Mouse (Mus musculus) gastrocnemius, postnatal 14 days (tissue): ENCODE data around the gene Adgrb2. TPM values are rescaled to one million over a fixed set of nuclear protein-coding genes. Genes with fewer than 3 reads are reported as not detected.
A peak's percentile ranks its signal among the peaks of the same experiment; 100 is the strongest.

Source experiments
- DNase-seq: peaks from one replicate; pipeline ENCODE4 v3.0.0; 2021; ENCODE audit warnings: mixed read lengths
- intact Hi-C: fragments of 180-260 bp; cut with DNase I; formaldehyde crosslinking; loops from one replicate; pipeline ENCODE4 v1.15.1; 2025; ENCODE audit warnings: low total_unique reads
- long read RNA-seq, 2 experiments: library from polyadenylated mRNA; stranded (forward); transcript quantifications; one replicate each; pipeline ENCODE4 v2.0.0; 2021
- total RNA-seq, 2 experiments: library from RNA; stranded (reverse); gene quantifications; 2 replicates each; pipeline ENCODE4 v1.2.3; 2021

Adgrb2 gene
- 1 to 10 TPM; 1.0 to 1.5 TPM for total RNA-seq
- long read RNA-seq, experiment 1, partial matches to known transcripts: 0 of 1 reads
- long read RNA-seq, experiment 1, other reads (novel, unspliced or antisense): 1 of 1 reads
- long read RNA-seq, experiment 2, partial matches to known transcripts: 0 of 1 reads
- long read RNA-seq, experiment 2, other reads (novel, unspliced or antisense): 1 of 1 reads

DNA sequence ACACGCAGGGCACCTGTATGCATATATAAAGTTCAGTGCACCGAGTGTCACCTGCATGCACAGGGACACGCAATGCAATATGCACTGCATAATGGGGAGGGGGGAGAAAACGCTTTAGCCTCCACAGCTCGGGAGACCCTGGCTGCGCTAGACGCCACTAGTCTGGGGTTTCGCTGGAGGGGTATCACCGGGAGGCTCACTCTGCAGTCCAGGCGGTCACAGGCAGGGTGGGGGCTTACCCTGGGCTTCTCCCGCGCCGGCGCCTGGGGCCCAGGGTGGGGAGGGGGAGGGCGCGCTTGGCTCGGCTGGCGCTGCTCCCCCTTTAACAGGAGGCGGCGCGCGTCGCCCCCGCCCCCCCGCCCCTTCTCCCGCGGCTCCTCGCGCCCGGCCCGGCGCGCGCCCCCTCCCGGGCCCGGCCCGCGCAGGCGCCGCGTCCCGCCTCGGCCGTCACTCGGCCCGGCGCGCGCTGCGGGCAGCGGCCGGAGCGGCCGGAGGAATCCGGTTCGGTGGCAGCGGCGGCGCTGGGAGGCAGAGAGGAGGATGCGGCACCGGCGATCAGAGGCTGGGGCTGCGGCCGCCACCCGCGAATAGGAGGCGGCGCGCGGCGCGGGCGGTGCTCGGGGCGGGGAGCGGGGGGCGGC is at the start of gene Adgrb2:
Gene Adgrb2, plus strand, starts transcription at position 450 of the 641 bp plus-strand sequence.
- no peak for DNase-seq
- intact Hi-C loops: no loop called here

DNA sequence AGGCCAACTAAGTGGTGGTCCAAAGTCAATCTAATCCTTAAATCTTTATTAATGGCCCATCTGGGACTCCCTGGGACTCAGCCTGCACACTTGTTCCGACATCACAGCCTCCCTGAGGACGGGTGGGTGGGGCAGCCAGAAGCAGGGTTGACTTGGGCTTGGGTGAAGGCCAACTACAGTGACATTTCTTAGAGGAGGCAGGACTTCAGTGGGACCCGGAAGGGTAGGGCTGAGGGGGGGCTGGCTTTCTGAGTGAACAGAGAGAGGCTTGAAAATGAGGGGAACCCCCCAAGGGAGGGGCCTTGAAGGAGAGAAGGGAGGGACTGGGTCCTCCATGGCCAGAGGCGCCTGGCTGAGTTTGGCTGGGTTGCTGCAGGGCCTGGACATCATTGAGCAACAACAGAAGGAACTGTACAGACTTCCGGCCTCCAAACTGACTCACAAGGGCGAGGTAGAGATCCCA is 33.3 kb upstream of the Adgrb2 start:
- DNase-seq: peak; percentile 52
- intact Hi-C loops: loop anchor here (2.0 kb wide), 1 partner anchor 133 kb away; no protein-coding TSS in a partner anchor

DNA sequence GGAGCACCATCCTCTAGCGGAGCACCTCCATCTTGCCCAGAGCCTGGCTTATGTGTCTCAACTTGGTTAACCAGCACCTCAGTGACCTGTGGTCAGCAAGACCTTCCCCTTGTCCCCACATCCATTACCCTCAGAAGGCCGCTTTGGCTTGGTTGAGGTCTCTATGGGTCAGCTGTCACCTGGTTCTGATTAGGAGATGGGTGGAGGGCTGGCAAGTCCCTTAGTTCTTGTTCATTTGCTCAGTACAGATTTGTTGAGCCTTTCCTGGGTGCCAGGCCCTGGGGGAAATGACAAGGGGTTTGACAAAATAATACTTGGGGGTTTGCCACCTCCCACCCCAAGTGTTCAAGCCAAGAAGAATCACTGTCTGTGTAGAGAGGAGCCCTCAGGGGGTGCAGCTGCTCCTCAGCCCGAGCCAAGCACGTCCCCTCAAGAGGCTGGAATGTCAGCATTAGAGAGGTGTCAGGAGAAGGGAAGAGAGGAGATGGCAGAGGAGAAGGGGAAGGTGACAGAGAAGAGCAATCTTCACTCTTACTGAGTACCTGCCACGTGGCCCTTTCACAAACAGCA is 32.3 kb upstream of the Adgrb2 start:
- intact Hi-C loops: no loop called here
- no peak for DNase-seq

DNA sequence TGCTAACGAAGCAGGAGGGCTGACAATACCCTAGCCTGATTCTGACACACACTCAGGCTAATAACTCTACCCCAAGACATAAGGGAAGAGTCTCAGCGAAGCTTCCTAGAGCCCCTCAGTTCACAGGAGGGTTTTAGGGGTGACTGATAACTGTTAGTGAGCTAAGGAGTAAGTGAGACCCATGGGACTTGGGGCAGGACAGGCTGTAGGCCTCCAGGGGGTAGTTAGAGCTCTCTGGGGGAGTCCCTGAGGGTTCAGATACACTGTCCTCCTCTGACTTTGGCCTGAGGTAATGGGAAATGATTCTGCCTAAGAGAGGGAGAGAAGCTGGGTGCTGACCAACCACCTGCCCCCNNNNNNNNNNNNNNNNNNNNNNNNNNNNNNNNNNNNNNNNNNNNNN is 30.1 kb upstream of the Adgrb2 start:
- no peak for DNase-seq
- intact Hi-C loops: no loop called here

DNA sequence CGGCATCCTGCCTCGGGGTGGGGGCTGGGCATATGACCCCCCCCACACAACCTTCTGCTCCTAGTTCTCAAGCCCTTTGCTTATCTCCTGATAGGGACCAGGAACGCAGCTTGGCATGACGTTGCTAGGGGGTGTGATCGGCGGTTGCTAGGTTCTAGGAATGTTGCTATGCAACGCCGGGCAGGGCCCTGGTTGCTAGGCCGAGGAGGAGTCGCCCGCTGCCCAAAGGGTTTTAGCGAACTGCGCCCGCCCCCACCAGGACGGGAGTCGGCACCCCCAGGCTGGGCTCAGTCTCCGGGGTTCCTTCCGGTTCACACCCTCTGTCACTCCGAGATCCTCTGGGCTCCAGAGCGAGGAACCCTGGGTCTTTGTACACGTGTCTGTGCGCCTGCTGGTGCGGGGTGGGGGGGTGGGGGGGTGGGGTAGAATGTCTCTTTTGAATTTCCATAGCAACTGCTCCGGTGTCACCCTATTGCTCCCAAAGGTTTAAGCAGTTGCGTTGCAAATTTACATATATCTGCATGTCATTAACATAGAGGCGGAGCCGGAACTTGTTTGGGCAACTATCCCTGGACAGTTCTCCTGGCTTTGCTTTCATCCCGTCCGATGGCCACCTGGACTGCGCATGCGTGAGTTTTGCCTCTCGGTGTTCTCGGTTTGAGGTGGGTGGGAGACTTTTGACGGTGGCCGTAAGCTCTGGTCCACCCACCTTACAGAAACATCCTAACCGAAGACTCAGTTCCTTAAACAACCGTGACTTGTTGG is 24.3 kb upstream of the Adgrb2 start:
- intact Hi-C loops: loop anchor here (10.0 kb wide), 1 partner anchor 224 kb away; no protein-coding TSS in a partner anchor

DNA sequence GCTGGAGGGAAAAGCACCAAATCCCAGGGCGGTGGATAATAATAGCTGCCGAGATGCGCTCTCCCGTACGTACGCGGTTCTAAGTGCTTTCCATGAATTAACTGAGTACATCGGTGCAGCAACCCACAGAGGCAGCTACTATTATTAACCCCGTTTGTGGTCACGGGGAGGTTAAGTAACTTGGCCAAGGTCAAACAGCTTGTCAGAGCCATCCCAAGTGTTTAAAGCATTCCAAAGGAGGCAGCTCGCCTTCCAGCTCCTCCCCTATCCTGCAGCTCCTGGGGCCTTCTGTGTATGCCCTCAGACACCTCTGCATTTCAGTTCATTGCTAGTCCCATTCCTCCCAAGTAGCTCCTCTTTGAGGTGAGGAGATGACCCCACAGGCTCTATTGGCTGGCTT is 19.4 kb upstream of the Adgrb2 start:
- intact Hi-C loops: loop anchor here (10.0 kb wide), 1 partner anchor 220 kb away; no protein-coding TSS in a partner anchor
- no peak for DNase-seq

More for the DNA sequence above, 24.3 kb upstream of the Adgrb2 start:
- DNase-seq: peak; percentile 56

DNA sequence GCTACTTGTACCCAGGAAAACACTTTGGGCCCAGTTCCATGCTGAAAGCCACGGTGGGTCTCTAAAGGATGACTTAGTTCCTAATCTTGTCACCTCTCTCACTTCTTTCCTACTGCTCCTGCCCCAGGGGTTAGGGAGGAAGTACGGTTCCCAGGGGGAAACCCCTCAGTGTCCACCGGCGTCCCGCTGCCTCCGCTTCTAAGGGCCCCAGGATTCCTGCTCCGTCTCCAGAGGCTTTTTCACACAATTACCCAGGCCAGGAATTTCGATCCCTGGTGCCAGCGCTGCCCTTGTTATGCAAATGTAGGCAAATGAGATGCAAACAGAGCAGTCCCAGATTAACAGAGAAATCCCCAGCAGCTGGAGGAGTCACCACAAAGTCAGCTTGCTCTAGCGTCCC is 18.5 kb upstream of the Adgrb2 start:
- no peak for DNase-seq
- intact Hi-C loops: loop anchor here (10.0 kb wide), 1 partner anchor 219 kb away; no protein-coding TSS in a partner anchor

DNA sequence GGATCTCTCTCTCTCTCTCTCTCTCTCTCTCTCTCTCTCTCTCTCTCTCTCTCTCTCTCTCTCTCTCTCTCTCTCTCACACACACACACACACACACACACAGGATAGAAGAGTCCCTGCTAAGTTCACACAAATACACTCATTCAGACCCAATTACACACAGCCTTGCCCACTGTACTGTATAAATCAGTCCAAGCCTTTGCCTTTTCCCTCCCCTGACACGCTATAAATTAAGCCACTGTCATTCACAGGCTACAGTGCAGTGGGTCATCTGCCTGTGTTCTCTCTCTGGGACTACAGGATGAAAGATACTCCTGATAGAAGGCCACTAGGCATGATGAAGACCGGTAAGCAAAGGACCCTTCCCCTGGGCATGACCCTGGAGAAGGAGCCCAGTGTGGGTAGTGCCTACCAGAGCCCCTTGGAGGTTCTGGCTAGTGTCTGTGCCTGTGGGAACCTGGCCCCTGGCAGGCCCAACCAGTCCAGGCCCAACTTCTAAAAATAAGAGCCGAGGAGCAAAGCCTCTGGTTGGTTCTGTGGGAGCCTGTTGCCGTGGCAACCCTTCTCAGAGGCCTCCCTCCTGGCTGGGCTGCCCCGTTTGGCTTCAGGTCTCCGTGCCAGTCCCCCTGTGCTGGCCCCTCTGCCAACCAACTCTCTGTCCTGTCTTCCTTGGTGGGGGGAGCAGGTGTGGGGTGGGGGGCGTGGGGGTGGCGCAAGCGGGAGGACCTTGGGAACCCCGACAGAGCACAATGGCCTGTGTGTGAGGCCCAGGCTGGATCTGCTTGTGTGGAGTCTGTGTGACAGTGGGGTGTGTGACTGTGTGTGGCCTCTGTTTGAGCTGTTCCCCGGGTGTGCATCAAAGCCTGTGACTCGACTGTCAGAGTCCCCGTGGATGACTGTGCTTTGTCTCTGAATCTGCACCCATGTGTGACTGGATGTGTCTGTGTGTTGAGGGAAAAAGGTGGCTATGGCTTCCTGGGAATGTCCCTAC is 17.4 kb upstream of the Adgrb2 start:
- intact Hi-C loops: loop anchor here (10.0 kb wide), 1 partner anchor 217 kb away; no protein-coding TSS in a partner anchor

DNA sequence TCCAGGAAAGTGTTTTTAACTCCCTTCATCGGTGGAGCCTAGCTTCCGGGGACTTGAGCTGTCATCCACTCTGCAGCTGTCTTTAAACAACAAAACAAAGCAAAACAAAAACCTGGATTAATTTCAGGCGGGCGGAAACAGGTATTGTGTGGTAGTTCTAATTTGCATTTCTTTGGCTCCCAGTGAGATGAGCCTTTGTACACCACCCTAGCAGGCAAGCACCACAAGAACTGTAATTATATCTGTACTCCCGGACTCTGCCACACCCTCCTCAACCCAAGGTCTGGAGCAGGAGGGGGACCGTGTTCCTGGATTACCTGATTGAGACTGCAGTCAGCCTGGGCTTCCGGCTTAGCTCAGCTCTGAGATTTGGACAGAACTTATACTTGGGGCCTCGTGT is 14.5 kb upstream of the Adgrb2 start:
- DNase-seq: no peak
- intact Hi-C loops: no loop called here

More for the DNA sequence above, 17.4 kb upstream of the Adgrb2 start:
- DNase-seq: no peak

DNA sequence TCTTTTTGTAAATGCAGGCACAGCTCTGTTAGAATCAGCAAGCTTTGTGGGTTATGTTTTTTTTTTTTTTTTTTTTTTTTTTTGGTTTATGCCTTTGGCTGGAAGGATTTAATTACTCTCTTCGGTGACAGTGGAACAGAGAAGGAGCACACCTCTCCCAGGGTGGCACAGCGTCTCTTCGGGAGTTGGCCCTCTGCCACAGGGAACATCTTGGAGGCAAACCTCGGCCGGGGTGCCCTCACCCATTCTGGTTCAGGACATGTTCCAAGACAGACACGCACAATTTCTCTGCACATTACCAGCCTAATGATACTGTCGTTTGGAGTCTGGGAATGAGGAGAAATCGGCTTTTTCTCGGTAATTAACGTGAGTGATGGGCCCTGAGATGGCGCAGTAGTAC is 13.8 kb upstream of the Adgrb2 start:
- intact Hi-C loops: no loop called here
- no peak for DNase-seq

DNA sequence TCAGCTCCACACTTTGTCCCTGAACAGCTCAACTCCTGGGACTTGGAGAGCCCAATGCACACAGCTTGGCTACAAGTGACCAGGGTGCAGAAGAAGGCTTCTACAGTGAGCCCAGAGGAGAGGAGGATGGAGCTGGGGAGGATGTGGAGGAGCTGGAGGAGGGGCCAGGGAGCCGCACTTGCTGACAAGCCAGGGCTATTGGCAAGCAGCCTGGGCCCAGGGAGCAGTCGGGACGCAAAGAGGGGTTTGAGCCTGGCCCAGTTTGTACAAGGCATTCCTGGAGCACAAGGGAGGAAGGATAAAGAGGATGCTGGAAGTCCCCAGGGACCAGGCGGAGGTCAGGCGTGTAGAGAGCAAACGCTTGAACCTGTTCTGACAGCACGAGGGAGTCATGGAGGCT is 12.7 kb upstream of the Adgrb2 start:
- peak; percentile 28 for DNase-seq
- intact Hi-C loops: no loop called here

DNA sequence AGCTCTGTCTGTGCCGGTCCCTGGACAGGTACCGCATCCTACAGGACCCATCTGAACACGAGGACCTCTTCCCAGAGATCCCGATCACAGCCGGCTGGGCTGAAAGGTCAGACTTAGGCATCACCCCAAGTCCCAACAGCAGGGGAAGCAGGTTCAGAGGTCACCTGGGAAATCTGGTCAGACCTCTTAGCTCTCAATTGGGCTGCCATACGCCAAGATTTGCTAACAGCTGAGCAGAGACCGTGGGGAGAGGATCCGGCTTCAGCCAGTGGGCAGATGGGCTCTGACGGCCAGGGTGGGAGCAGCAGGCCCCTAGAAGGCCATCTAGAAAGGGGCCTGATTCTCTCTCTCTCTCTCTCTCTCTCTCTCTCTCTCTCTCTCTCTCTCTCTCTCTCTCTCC is 10.4 kb upstream of the Adgrb2 start:
- DNase-seq: no peak
- intact Hi-C loops: no loop called here

DNA sequence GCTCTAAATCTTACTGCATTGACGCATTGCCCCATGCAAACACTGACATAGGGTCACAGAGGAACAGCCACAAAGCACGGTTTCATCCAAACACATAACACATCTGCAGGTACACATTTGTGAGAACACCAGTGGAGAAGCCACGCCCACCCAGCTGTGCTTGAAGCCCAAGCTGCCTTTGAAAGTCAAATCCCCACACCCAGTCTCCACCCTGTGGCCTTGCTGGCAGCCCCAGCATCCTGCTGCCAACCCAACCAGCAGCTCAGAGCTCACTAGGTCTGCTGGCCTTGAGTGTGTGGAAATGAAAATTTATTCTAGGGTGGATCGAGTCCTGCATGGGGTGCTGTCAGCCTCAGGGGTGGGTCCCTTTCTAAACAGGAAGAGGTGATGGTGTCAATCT is 7.4 kb upstream of the Adgrb2 start:
- intact Hi-C loops: no loop called here
- no peak for DNase-seq

DNA sequence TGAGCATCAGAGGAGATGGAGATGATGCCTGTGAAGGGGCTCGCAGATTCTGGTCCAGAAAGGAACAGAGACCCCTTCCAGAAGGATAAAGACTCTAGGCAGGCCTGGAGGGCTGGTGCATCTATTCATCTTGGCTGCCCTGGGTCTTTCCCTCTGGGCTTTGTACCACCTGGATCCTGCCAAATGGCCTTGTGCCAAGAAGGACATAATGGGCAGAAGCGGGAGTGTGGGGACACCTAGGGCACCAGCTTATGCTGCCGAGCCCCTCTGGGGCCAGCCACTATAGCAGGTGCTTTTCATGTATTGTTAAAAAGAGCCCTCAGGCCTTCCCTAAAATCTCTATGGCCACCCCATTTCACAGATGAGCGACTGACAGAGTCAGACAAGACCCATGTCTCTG is 6.4 kb upstream of the Adgrb2 start:
- intact Hi-C loops: no loop called here

DNA sequence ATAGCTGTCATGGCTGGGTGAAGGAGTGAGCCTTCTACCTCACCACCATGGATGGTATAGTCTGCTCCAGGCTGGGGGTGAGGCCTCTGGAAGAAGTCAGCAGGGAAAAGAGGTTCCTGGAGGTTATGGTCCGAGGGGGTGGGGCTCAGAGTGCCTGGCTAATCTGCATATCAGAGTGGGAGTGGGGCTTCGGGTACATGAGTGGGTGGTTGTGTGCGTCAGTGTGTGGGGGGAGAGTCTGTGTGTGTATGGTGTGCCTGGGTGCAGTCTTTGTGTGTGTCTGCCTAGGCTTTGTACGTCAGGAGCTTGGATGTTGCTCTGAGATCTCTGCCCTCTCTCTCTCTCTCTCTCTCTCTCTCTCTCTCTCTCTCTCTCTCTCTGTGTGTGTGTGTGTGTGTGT is 5.7 kb upstream of the Adgrb2 start:
- no peak for DNase-seq
- intact Hi-C loops: no loop called here

More for the DNA sequence above, 6.4 kb upstream of the Adgrb2 start:
- no peak for DNase-seq

DNA sequence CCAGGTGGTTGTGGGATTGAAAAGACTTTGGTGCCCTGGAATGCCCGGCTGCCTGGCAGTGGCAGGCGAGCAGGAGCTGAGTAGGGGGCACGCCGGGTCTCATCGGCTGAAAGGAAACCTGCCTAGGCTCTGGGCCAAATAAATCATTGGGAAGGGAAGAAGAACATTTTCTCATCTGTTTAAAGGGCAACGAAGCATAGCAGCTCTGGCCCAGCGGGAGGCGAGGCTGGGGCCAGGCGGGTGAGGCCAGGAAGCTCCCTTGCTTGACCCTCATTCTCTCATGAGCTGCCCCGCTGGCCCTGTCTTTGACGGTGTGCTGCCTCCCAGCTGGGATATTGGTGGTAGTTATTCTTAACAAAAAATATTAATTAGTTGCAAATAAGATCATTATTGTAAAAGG is 3.0 kb upstream of the Adgrb2 start:
- DNase-seq: no peak
- intact Hi-C loops: no loop called here

DNA sequence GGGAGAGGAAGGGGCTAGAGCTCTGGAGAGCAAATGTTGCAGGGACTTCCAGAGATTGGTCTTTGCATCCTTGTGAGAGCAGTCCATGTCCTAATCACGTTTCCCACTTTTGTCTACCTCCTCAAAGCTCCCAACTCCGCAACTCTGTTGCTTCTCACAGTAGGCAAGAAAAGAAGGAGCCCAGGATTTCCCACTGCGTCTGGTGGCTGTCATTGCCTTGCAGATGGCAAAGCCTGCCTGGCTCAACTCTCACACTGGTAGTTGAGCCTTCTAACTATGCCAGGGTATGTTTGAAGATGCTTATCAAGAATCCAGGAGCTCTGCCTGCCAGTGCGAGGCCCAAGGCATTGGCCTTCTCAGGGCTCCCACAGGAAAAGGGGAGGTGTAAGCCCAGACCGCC is 1.6 kb upstream of the Adgrb2 start:
- intact Hi-C loops: no loop called here
- no peak for DNase-seq

DNA sequence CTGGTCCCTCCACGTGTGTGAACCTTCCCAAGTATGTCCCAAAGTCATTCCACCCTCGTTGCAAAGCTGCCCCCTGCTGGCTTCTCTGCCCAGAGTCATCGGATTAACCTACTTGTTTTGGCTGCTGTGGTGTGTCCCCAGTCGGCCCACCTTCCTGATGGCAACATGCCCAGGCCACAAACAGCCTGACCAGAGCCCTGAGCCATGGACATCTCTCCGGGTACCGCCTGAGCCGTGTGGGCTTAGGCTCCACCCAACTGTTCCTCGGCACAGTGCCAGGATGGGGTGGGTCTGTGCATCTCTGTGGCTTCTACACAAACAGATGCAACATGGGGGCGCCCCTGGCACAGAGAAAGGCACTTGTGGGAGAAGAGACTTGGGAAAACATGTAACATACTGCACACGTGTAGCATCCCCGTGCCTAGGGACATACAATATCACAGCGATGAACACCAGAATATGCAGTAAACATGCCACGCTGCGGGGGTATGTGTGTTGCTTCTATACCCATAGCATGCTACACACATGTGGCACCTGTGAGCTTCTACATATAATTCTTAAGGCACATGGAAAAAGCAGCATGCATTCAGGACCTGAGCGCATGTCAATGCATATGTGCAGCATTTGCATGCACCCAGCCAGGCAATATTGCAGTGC is 778 bp upstream of the Adgrb2 start:
- peak; percentile 73 for DNase-seq
- intact Hi-C loops: no loop called here
